Mouse (Mus musculus) frontal cortex, postnatal 25 days (tissue): ENCODE results near the gene Rtp2.
"Not testable (repeated sequence)": the region's sequence is repeated elsewhere in the genome, so short reads cannot be mapped to it uniquely, and the experiment has no call there.

ENCODE experiments used
- DNase-seq, 2 experiments: peaks; one replicate each; pipeline ENCODE4 v3.0.0; 2022; ENCODE audit warnings: low spot score in 2 of 2

Rtp2 gene

GRCm38 (mm10) chr16:23952101-23952727, 20.0 kb upstream of the Rtp2 start:
- DNase-seq = no peak

GRCm38 (mm10) chr16:23947654-23948053, 15.5 kb upstream of the Rtp2 start:
- no peak for DNase-seq

GRCm38 (mm10) chr16:23944801-23945200, 12.6 kb upstream of the Rtp2 start:
- no peak for DNase-seq

GRCm38 (mm10) chr16:23934397-23934796, 2.2 kb upstream of the Rtp2 start:
- DNase-seq = no peak

GRCm38 (mm10) chr16:23931275-23931674, 919 bp downstream of the Rtp2 start:
- no peak for DNase-seq

- no peak for DNase-seq
Observed at GRCm38 (mm10) chr16:23930426-23931073, 1.6 kb downstream of the Rtp2 start.

- DNase-seq = no peak
Observed at GRCm38 (mm10) chr16:23927301-23928114, 4.7 kb downstream of the Rtp2 start.

GRCm38 (mm10) chr16:23922906-23923305, 9.3 kb downstream of the Rtp2 start:
- DNase-seq = no peak

GRCm38 (mm10) chr16:23921697-23922096, 10.5 kb downstream of the Rtp2 start:
- DNase-seq = no peak

- DNase-seq = no peak
Observed at GRCm38 (mm10) chr16:23919418-23919817, 12.8 kb downstream of the Rtp2 start.

- no peak for DNase-seq
Observed at GRCm38 (mm10) chr16:23913401-23913800, 18.8 kb downstream of the Rtp2 start.

- no peak for DNase-seq
Observed at GRCm38 (mm10) chr16:23912741-23913140, 19.5 kb downstream of the Rtp2 start.

GRCm38 (mm10) chr16:23909015-23909354, 23.2 kb downstream of the Rtp2 start:
- not testable (repeated sequence) for DNase-seq

GRCm38 (mm10) chr16:23908076-23909014, 23.8 kb downstream of the Rtp2 start:
- not testable (repeated sequence) for DNase-seq

GRCm38 (mm10) chr16:23906586-23906985, 25.6 kb downstream of the Rtp2 start:
- DNase-seq = not testable (repeated sequence)

GRCm38 (mm10) chr16:23901411-23901810, 30.8 kb downstream of the Rtp2 start:
- no peak for DNase-seq

- no peak for DNase-seq
Observed at GRCm38 (mm10) chr16:23900061-23900460, 32.1 kb downstream of the Rtp2 start.

GRCm38 (mm10) chr16:23898840-23899239, 33.4 kb downstream of the Rtp2 start:
- peak; percentile 84 to 89 for DNase-seq

- DNase-seq = peak; percentile 61 to 74
Observed at GRCm38 (mm10) chr16:23897984-23898586, 34.1 kb downstream of the Rtp2 start.

- DNase-seq = no peak
Observed at GRCm38 (mm10) chr16:23897486-23897885, 34.7 kb downstream of the Rtp2 start.

GRCm38 (mm10) chr16:23895135-23895534, 37.1 kb downstream of the Rtp2 start:
- DNase-seq = no peak
